Mouse (Mus musculus) myocyte (in vitro differentiated cells): ENCODE data around the gene Arel1. TPM values are rescaled to one million over a fixed set of nuclear protein-coding genes. Genes with fewer than 3 reads are reported as not detected.

Experiments used
- H3K27me3 ChIP-seq: one replicate; pipeline ENCODE4 v1.6.1; 2011; ENCODE audit not compliant: control insufficient read depth, insufficient read depth, insufficient read length
- H3K36me3 ChIP-seq: one replicate; pipeline ENCODE4 v1.6.1; 2011; ENCODE audit not compliant: control insufficient read depth, insufficient read depth
- H3K4me2 ChIP-seq: one replicate; pipeline ENCODE4 v1.6.1; 2011; ENCODE audit warnings: low read depth, control low read depth
- H3K4me3 ChIP-seq: one replicate; pipeline ENCODE4 v1.5.1; 2011; ENCODE audit warnings: mild to moderate bottlenecking, control low read depth, moderate library complexity
- H3K79me2 ChIP-seq: one replicate; pipeline ENCODE4 v1.6.1; 2011; ENCODE audit not compliant: control insufficient read depth, insufficient read depth
- H3ac ChIP-seq: one replicate; pipeline ENCODE4 v1.6.1; 2011; ENCODE audit not compliant: control insufficient read depth, insufficient read length
- CEBPB ChIP-seq: IDR thresholded peaks from 2 replicates; pipeline ENCODE4 v1.6.1; 2011; ENCODE audit warnings: mild to moderate bottlenecking, moderate library complexity; ENCODE audit not compliant: poor library complexity, insufficient read depth, severe bottlenecking
- E2F4 ChIP-seq: IDR thresholded peaks from one replicate; pipeline ENCODE4 v1.6.1; 2011; ENCODE audit warnings: mild to moderate bottlenecking, control low read depth, moderate library complexity; ENCODE audit not compliant: insufficient read depth
- MAX ChIP-seq: IDR thresholded peaks from one replicate; pipeline ENCODE4 v1.6.1; 2011; ENCODE audit warnings: low read depth, mild to moderate bottlenecking, control low read depth
- MYOD1 ChIP-seq, 3 experiments: IDR thresholded peaks; one replicate each; pipeline ENCODE4 v1.6.1; 2011; ENCODE audit warnings: control low read depth in 2 of 3, low read depth in 2 of 3, mild to moderate bottlenecking in 2 of 3, moderate library complexity in 1 of 3; ENCODE audit not compliant: insufficient read length in 2 of 3, control insufficient read depth in 1 of 3
- MYOG ChIP-seq, 3 experiments: IDR thresholded peaks; one replicate each; pipeline ENCODE4 v1.6.1; 2011; ENCODE audit warnings: control low read depth in 2 of 3, low read depth in 2 of 3, mild to moderate bottlenecking in 2 of 3; ENCODE audit not compliant: insufficient read length in 2 of 3, control insufficient read depth in 1 of 3, insufficient read depth in 1 of 3
- POLR2A ChIP-seq: IDR thresholded peaks from one replicate; pipeline ENCODE4 v1.6.1; 2011; ENCODE audit warnings: low read depth, mild to moderate bottlenecking, control low read depth, moderate library complexity; ENCODE audit not compliant: insufficient read length
- POLR2AphosphoS2 ChIP-seq: IDR thresholded peaks from one replicate; pipeline ENCODE4 v1.6.1; 2011; ENCODE audit warnings: low read depth, control low read depth; ENCODE audit not compliant: insufficient read length
- REST ChIP-seq: IDR thresholded peaks from one replicate; pipeline ENCODE4 v1.6.1; 2011; ENCODE audit warnings: mild to moderate bottlenecking, control low read depth, moderate library complexity; ENCODE audit not compliant: insufficient read depth, insufficient read length
- SRF ChIP-seq: IDR thresholded peaks from one replicate; pipeline ENCODE4 v1.6.1; 2011; ENCODE audit warnings: low read depth; ENCODE audit not compliant: control insufficient read depth, insufficient read length
- TCF12 ChIP-seq: IDR thresholded peaks from one replicate; pipeline ENCODE4 v1.6.1; 2011; ENCODE audit warnings: mild to moderate bottlenecking, control low read depth; ENCODE audit not compliant: poor library complexity, insufficient read depth, severe bottlenecking
- TCF3 ChIP-seq: IDR thresholded peaks from one replicate; pipeline ENCODE4 v1.6.1; 2011; ENCODE audit warnings: low read depth, control low read depth; ENCODE audit not compliant: insufficient read length
- USF1 ChIP-seq: IDR thresholded peaks from one replicate; pipeline ENCODE4 v1.6.1; 2011; ENCODE audit warnings: low read depth, mild to moderate bottlenecking, control low read depth, moderate library complexity
- polyA plus RNA-seq: library from polyadenylated mRNA; unstranded; fragments of >200 nt; fragmentation: generic; extraction: Trizol; gene quantifications from one replicate; pipeline ENCODE4 v1.2.1, GENCODE M21; 2012; ENCODE audit warnings: missing spikeins

Gene Arel1
- polyA plus RNA-seq, 1 experiment = 17.4 TPM

DNA sequence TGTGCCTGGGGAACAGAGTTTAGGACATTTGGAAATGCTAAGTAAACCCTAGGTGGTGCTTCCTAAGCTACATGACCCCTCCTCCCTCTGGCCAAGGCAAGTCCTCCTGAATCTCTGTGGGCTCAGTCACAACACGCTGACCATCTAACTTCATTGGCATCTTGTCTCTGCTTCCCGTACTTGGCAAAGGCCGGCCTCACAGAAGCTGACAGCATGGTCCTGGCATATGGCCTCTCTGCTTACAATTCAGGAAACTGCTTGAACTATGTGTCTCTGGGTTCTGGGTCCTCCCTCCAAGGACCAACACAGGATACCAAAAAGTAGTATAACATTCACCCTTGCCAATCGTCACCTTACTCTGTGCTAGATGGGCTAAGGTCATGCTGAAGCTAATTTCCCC lies 60.6 kb downstream of the Arel1 start:
- H3K4me3 ChIP-seq = no peak overlapping the region
- TF ChIP-seq REST (no peak), TCF3 (no peak), E2F4 (no peak), SRF (no peak)
- no peak overlapping the region for H3ac ChIP-seq

DNA sequence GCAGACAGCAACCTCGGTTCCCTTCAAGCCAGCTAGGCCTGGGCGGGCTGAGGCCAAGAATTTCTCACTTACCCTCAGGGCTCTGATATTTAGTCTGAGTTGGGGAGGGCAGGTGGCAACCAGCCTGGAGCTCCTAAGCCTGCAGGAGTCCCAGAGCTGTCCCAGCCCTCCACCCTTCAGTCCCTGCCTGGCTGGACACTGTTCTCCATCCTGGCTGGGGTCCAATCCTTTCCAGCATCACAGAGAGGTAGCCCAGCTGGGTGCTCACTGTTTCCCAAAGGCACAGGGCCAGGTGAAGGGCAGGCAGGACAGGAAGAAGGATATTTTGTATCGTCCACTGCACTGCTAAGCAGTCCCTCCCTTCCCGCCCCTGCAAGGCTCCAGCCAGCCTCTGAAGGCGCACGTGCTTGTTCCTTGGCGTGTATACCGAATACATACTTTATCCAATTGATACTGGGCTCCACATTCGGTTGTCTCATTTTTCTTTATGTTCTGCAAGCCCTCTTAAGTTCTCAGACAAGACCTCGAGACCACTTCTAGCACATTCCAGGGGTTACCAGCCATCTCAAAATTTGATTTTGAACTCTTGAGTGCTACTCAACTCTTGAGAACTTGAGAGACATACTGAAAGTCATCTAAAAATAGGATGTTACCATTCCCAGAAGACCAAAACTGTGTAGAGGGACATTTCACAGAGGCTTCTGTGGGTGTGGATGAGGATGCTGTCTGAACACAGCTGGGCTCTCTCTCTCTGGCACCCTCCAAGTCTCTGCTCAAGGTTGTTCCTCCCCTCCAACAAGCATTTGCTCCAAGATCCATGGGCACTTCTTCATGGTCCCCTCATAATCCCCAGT lies 62.8 kb downstream of the Arel1 start:
- H3K4me2 ChIP-seq = no peak overlapping the region
- TF ChIP-seq MYOG (IDR thresholded peaks at IDR 0.05; ENCODE audit: control insufficient read depth in 1 of 3, insufficient read depth in 1 of 3, insufficient read length in 2 of 3, low read depth in 2 of 3) = no peak
- no peak for TF ChIP-seq TCF3
- no peak for TF ChIP-seq TCF12
- no peak for TF ChIP-seq MAX
- no peak for TF ChIP-seq CEBPB
- TF ChIP-seq REST = no peak
- no peak for TF ChIP-seq POLR2A
- no peak for TF ChIP-seq E2F4
- no peak for TF ChIP-seq MYOD1 (IDR thresholded peaks at IDR 0.05; ENCODE audit: control insufficient read depth in 1 of 3, insufficient read length in 2 of 3, low read depth in 2 of 3)
- no peak for TF ChIP-seq USF1
- no peak for TF ChIP-seq SRF
- TF ChIP-seq POLR2AphosphoS2 = no peak
- H3K4me3 ChIP-seq = no peak overlapping the region
- no peak overlapping the region for H3ac ChIP-seq
- no peaks in the 10 kb centered on the region for H3K79me2 ChIP-seq
- H3K27me3 ChIP-seq = no peaks in the 10 kb centered on the region
- no peaks in the 10 kb centered on the region for H3K36me3 ChIP-seq

More for the DNA sequence above, 60.6 kb downstream of the Arel1 start:
- H3K27me3 ChIP-seq = no peaks in the 10 kb centered on the region
- no peak overlapping the region for H3K4me2 ChIP-seq
- H3K79me2 ChIP-seq = no peaks in the 10 kb centered on the region
- H3K36me3 ChIP-seq = no peaks in the 10 kb centered on the region

DNA sequence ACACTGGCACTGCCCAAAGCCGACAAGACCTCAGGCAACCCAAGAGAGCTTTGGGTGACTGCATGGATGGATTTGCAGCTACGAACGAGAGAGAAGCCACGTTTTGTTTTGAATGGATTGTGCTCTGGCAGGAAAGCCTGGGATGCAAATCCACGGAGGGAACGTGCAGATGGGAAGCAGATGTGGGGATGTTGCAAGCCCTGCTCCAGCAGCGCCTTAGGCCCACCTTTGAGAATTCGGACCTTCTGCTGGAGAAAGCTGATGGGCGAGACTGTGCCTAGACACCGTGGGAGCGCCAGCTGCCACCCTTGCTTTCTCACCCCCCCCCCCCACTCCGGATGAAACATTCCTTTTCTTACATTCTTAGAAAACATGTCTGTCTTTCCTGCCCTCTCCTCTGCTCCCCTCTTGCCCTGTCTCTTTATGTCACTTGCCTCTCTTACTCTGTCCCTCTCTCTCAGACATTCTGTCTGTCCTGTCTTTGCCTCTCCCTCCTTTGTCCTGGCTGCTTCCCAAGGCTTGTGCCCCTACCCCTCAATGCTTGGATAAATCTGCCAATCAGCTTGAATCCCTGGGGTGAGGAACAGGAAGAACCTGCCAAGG lies 63.6 kb downstream of the Arel1 start:
- Histone ChIP-seq H3K4me3 (no peak overlapping the region), H3K4me2 (no peak overlapping the region), H3ac (no peak overlapping the region), H3K79me2 (no peaks in the 10 kb centered on the region), H3K36me3 (no peaks in the 10 kb centered on the region), H3K27me3 (no peaks in the 10 kb centered on the region)
- TF ChIP-seq MAX (no peak), REST (no peak), POLR2AphosphoS2 (no peak), SRF (no peak), USF1 (no peak), TCF3 (no peak), CEBPB (no peak), MYOG (IDR thresholded peaks at IDR 0.05; ENCODE audit: control insufficient read depth in 1 of 3, insufficient read depth in 1 of 3, insufficient read length in 2 of 3, low read depth in 2 of 3) (no peak), MYOD1 (IDR thresholded peaks at IDR 0.05; ENCODE audit: control insufficient read depth in 1 of 3, insufficient read length in 2 of 3, low read depth in 2 of 3) (no peak), POLR2A (no peak), E2F4 (no peak), TCF12 (no peak)

DNA sequence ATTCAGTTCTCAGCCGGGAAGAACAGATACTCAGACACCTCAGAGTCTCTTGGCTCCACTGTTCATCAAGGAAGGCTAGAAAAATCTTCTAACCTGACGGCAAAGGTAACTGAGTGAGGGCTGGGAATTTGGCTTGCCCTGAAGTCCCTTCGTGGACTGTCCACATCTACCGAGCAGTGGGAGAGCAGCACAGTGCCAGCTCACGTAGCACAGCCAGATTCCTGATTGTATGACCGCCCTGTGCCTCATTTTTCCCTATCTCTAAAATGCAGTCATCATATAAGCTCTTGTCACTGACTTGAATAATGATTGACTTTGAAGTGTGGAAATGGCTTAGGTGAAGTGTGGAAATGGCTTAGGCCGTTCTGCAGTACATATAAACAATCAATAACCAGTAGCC lies 66.3 kb downstream of the Arel1 start:
- TF ChIP-seq USF1 (no peak), POLR2AphosphoS2 (no peak), TCF12 (no peak), POLR2A (no peak), MAX (no peak), MYOG (IDR thresholded peaks at IDR 0.05; ENCODE audit: control insufficient read depth in 1 of 3, insufficient read depth in 1 of 3, insufficient read length in 2 of 3, low read depth in 2 of 3) (no peak), CEBPB (no peak), MYOD1 (IDR thresholded peaks at IDR 0.05; ENCODE audit: control insufficient read depth in 1 of 3, insufficient read length in 2 of 3, low read depth in 2 of 3) (no peak), E2F4 (no peak), SRF (no peak), REST (no peak)
- H3K79me2 ChIP-seq = no peaks in the 10 kb centered on the region
- H3K36me3 ChIP-seq = no peaks in the 10 kb centered on the region
- no peak overlapping the region for H3ac ChIP-seq
- H3K27me3 ChIP-seq = no peaks in the 10 kb centered on the region
- H3K4me3 ChIP-seq = no peak overlapping the region
- no peak overlapping the region for H3K4me2 ChIP-seq

DNA sequence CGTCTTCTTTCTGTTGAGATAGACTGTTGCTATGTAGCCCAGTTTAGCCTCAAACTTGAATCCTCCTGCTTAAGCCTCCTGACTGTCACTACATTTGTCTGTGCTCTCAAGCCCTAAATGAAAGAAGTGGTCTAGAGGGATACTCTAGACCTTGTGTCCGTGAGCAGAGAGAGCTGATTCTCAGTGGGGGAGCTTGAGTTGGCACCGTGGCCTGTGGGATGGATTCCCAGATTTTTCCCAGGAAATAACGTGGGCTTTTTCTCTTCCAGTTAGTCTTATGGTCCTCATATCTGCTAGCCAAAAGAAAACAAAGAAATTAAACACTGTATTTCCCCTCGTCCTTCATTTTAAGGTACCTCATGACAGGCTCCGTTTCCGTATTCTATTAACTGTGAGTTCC lies 70.4 kb downstream of the Arel1 start:
- H3K27me3 ChIP-seq = no peaks in the 10 kb centered on the region
- no peaks in the 10 kb centered on the region for H3K36me3 ChIP-seq
- no peak overlapping the region for H3K4me3 ChIP-seq
- no peak overlapping the region for H3K4me2 ChIP-seq
- no peak overlapping the region for H3ac ChIP-seq
- TF ChIP-seq SRF = no peak
- TF ChIP-seq MYOD1 (IDR thresholded peaks at IDR 0.05; ENCODE audit: control insufficient read depth in 1 of 3, insufficient read length in 2 of 3, low read depth in 2 of 3) = no peak
- TF ChIP-seq MAX = no peak
- no peak for TF ChIP-seq E2F4
- no peak for TF ChIP-seq USF1
- no peak for TF ChIP-seq CEBPB
- no peak for TF ChIP-seq MYOG (IDR thresholded peaks at IDR 0.05; ENCODE audit: control insufficient read depth in 1 of 3, insufficient read depth in 1 of 3, insufficient read length in 2 of 3, low read depth in 2 of 3)
- TF ChIP-seq TCF12 = no peak
- no peak for TF ChIP-seq TCF3
- no peak for TF ChIP-seq POLR2AphosphoS2
- no peak for TF ChIP-seq POLR2A
- TF ChIP-seq REST = no peak
- H3K79me2 ChIP-seq = no peaks in the 10 kb centered on the region
